Mouse (Mus musculus) heart, postnatal 36 days (tissue): ENCODE data around the gene Fam122a. TPM values are rescaled to one million over a fixed set of nuclear protein-coding genes. Genes with fewer than 3 reads are reported as not detected.

Source experiments
- DNase-seq, 2 experiments: peaks; one replicate each; pipeline ENCODE4 v3.0.0; 2021 to 2022
- intact Hi-C: fragments of 180-260 bp; cut with DNase I; formaldehyde crosslinking; loops from one replicate; pipeline ENCODE4 v1.15.1; 2025
- total RNA-seq, 2 experiments: library from RNA; stranded (reverse); gene quantifications; 2 replicates each; pipeline ENCODE4 v1.2.3; 2021

Fam122a gene
- total RNA-seq, 2 experiments from 2014 or later = 22.2 to 22.7 TPM

- intact Hi-C loops = no loop called here
- no peak for DNase-seq
Measured at GRCm38 (mm10) chr19:24491824-24492223, 14.7 kb upstream of the Fam122a start.

- intact Hi-C loops = no loop called here
- DNase-seq = no peak
Measured at GRCm38 (mm10) chr19:24490275-24490674, 13.1 kb upstream of the Fam122a start.

DNA sequence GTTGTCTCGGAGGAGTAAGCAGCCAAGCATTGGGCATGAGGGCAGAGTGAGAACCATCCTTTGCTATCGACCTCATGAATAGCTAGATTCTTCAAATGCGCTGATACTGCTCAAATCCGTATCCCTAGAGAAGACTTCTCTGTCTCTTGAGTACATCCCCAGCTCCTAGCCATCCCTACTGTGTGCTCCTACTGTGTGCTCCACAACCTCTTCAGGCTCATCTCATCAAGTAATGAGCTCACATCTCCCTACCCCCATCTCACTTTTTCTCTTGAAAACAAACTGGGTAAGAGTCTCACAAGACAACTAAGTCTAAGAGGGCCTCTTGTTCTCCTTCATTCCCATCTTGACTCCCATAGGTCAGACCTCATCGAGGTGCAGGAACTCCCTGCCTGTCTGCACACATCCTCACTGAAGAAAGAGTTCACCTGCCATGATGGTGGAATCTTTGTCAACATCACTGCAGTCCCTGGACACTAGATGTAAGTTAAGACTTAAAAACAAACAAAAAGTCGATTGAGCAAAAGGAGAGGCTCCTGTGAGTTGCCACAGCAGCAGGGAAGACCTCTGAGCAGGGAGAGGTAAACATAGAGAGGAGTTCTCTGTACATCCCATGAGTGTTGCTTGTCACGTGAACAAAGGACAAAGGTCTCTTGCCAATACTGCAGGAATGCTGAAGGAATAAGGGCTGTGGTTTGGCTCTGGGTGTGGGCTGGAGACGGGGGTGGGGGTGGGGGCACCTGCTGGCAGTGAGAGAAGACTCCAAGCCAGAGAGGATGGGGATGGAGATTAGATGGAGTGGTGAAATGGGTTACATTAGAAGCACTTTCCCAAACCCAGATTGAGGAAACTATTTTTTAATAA is 9.5 kb upstream of the Fam122a start:
- intact Hi-C loops = no loop called here
- no peak for DNase-seq

DNA sequence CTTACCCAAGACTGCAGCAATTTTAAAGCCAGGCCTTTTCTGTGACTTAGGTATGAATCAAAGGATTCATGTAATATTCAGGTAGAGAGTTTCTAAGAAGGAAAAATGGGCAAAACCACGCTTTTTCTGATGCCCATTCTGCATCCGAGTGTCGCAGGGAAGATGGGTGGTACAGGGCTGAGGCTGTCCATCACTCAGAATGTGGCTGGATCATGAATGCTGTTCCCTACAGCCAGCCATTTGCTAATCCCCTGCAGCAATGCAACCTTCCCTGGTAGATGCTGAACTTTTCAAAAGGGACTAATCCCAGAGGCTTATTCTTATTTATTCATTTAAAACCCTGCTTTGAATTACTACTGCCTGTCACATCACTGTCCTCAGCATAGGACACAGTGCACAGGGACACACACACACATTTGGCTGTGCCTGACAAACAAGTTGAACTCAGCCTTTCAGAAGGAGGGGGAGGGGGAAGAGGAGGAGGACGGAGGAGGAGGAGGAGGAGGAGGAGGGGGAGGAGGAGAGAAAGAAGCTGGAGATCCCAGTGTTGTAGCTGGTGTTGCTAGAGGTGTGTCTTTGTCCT is 7.5 kb upstream of the Fam122a start:
- intact Hi-C loops = no loop called here
- no peak for DNase-seq

DNA sequence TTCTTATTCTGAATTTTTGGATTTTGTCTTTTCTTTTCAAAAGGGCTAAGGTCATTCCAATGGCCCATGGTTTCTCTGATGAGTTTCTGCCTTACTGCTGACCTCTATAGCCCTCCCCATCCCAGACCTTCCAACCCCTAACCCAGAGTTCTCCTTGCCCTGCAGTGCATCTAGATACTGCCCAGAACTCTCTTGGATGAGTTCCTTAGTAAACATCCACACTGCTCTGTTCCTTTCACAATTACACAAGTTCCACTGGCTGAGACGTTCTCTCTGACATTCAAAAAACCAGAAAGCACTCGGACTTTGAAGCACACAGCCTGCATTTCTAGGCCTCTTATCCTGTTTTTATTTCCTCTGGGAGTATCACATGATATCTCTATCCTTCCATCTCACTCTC is 3.8 kb upstream of the Fam122a start:
- no peak for DNase-seq
- intact Hi-C loops = no loop called here

GRCm38 (mm10) chr19:24476461-24476860 is 695 bp downstream of the Fam122a start:
- intact Hi-C loops = loop anchor here (2.0 to 5.0 kb wide), 2 partner anchors 81 to 176 kb away; partner anchors contain the start of gene Pip5k1b
- DNase-seq = peak in 1 of 2 experiments; percentile 9

DNA sequence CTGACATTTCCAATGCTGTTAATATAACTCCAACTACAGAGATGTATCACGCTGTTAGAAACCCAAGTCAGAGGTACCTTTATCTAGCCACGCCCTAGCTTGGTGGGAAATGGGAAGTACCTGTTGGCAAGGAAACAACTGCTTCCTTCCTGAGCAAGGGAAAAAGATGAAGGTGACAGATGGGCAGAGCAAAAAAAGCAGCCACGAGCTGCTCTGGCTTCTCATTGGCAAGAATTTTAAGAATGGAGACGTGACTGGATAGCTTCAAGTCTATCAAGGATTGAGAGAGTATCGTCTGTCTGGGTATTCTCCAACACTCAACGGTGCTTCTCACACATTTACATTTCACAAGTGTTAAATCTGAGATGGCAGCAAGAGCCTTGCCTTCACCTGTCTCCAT is 1.9 kb downstream of the Fam122a start:
- no peak for DNase-seq
- intact Hi-C loops = loop anchor here (5.0 kb wide), 1 partner anchor 82 kb away; the partner anchor contains the start of gene Pip5k1b

GRCm38 (mm10) chr19:24472512-24472911 is 4.6 kb downstream of the Fam122a start:
- DNase-seq = no peak
- intact Hi-C loops = no loop called here

GRCm38 (mm10) chr19:24471538-24471937 is 5.6 kb downstream of the Fam122a start:
- DNase-seq = no peak

DNA sequence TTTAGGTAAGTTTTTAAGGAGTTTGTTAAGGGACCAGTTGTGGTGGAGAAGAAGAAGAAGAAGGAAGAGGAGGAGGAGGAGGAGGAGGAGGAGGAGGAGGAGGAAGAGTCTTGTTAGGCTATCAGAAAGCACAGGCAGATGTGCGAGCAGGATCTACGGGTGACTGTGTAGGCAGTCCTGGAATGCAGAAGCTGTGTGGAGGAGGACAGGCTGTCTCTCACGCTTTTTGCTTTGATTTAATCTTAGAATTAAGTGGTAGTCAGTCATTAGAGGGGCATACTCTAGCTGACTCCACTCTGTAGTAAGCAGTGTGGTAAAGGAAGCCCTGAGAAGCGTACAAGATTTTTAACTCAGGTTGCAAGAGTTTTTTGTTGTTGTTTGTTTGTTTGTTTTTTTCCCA is 7.9 kb downstream of the Fam122a start:
- intact Hi-C loops = no loop called here
- DNase-seq = no peak

More at GRCm38 (mm10) chr19:24471538-24471937, 5.6 kb downstream of the Fam122a start:
- intact Hi-C loops = no loop called here

DNA sequence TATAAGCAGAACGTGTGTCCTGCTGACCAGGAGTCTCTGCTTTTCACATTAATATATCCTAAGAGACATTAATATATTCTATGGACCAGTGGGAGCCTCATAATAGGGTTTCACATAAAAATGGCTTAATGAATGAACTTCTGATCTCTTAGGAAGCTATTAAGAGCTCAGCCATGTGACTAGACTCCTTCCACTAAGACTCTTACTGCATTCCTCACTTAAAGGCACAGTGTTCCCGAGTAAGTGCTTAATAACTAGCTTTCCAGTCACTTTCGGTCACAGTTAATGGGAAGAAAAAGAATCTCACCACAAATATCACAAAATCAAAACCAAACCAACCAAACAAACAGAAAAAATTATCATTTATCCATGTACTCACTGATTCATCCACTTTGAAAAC is 8.5 kb downstream of the Fam122a start:
- DNase-seq = no peak
- intact Hi-C loops = no loop called here

DNA sequence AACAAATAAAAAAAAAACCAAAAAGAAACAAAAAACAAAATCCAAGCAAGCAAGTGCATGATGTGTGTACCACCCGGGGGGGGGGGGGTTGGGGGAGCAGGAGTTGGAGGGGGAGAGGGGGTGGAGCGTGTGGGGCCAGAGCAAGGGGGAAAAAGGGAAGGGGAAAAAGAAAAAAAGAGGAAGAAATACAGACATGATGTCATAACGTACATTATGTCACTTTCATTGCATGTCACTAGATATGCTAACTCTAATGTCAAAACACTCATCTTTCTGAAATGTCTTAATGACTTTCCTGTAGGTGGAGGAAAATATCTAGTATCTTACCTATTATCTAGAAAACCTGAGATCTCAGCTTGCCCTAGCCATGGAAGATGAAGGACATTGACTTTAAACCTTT is 14.1 kb downstream of the Fam122a start:
- intact Hi-C loops = no loop called here
- DNase-seq = no peak

DNA sequence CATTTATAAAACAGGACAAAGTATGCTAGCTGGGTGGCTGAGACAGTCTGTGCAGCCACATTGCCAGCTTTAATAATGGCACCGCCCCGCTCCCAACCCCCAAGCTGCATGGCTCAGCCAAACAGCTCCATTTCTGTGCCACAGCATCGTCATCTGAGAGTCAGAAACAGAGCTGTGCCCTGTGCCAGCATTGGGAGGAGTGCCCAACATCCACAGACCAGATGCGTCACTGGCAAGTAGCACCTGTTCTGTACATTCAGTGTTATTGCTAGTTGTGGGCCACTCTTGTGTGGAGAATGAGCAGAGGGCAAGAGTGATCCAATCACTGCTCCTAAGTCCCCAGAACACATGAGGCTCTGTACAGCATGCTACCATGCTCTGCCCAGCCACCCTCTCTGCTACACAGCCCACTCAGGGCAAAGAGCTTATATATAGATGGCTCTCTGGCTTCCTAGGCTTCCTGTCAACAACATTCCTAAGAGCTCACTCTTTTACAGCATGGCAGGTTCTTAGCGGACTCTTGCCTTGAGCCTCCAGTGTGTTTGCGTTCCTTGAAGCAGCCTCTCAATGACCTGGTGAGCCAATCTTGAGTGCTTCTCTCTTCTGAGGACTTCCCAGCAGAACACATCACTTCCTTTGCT is 20.4 kb downstream of the Fam122a start:
- DNase-seq = peak; percentile 18
- intact Hi-C loops = no loop called here

GRCm38 (mm10) chr19:24455249-24455960 is 21.8 kb downstream of the Fam122a start:
- intact Hi-C loops = no loop called here
- DNase-seq = no peak

DNA sequence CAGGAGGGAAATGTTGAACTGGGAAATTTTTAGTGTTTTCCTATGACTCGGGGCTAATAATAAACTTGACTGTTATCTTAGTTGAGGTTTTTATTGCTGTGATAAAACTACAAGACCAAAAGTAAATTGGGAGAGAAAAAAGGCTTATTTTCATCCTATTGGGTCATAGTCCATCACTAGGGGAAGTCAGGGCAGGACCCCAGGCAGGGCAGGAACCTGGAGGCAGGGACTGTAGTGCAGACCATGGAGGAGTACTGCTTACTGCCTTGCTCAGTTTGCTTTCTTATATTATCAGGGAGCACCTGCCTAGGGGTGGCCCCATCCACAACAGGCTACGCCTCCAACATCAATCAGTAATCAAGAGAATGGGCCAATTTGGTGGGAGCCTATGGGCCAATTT is 22.7 kb downstream of the Fam122a start:
- intact Hi-C loops = no loop called here
- no peak for DNase-seq

DNA sequence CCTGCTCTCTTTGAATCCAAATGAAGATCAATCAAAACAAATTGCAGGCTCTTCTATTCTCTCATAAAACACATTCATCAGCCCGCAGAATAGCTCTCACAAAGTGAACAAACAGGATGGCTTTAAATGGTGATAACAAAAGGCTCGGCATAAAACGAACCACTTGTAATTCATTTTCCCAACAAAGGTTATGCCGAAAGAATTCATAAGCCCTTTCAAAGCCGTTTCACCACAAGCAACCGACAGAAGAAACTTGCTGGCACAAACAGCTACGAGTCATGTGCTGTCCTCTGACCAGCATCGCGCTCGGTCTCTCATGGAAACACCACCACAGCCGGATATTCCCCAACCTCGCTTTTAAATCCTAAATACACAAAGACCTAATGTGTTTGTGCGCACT is 23.8 kb downstream of the Fam122a start:
- DNase-seq = no peak
- intact Hi-C loops = no loop called here

- DNase-seq = no peak
- intact Hi-C loops = no loop called here
Measured at GRCm38 (mm10) chr19:24452441-24452898, 24.7 kb downstream of the Fam122a start.

DNA sequence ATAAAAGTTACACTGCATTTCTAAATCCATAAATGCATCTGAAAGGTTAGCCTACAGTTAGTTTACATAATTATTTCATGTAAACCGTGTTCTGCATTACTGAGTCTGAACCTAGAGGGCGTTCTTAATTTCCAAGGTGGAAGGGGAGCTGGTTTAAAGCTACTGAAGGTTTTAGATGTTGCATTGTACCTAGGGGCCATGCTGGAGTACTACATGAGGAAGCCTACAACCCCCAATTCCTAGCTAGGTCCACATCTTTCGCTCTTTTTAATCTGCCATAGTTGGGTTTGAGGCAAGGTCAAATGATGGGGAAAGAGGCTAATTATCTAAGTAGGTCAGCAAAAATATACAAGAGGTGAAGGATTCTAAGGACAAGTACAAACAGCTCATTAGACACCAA is 25.5 kb downstream of the Fam122a start:
- intact Hi-C loops = no loop called here
- DNase-seq = no peak

DNA sequence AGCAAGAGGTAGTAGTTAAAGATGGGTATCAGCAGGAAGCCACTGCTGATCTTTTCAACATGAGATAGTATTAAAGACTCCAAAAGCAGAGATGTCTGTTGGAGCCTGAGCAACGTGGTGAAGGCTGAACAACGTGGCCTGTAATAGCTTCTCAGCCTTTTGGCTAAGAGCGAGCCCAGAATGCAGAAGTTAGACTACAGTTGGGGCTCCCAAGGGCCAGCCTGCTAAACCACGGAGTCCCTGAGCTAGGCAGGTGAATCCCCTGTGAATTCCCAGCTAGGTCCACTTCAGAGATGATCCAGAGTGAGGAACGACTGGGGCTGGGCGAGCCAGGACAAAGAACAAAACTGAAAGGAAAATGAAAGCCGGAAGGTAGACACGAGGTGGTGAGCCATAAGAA is 26.4 kb downstream of the Fam122a start:
- DNase-seq = no peak
- intact Hi-C loops = no loop called here

GRCm38 (mm10) chr19:24444322-24444721 is 32.8 kb downstream of the Fam122a start:
- DNase-seq = no peak
- intact Hi-C loops = no loop called here

- no peak for DNase-seq
- intact Hi-C loops = no loop called here
Measured at GRCm38 (mm10) chr19:24439715-24440114, 37.4 kb downstream of the Fam122a start.
